Mouse (Mus musculus) hindbrain, embryonic 14.5 days (tissue): ENCODE results near the gene Ndufaf8. TPM values are rescaled to one million over a fixed set of nuclear protein-coding genes. Genes with fewer than 3 reads are reported as not detected.

Experiments
- ATAC-seq: fragments of 200-750 bp; cut with Nextera tagmentation; 2 replicates; pipeline ENCODE4 v1.8.0; 2017; ENCODE audit warnings: moderate number of reproducible peaks, mild to moderate bottlenecking, moderate TSS enrichment, moderate library complexity; ENCODE audit not compliant: low FRiP score
- DNase-seq: peaks from one replicate; pipeline ENCODE4 v3.0.0-alpha.2; 2015; ENCODE audit warnings: low spot score
- H3K27ac ChIP-seq: fragments of 300-500 bp; sonication (generic); 2 replicates; pipeline ENCODE4 v1.5.1; 2014; ENCODE audit warnings: mild to moderate bottlenecking, moderate library complexity
- H3K27me3 ChIP-seq: fragments of 300-500 bp; sonication (generic); 2 replicates; pipeline ENCODE4 v1.6.1; 2014; ENCODE audit warnings: mild to moderate bottlenecking, low read length, mixed read lengths; ENCODE audit not compliant: control insufficient read depth, insufficient read depth
- H3K36me3 ChIP-seq: fragments of 300-500 bp; sonication (generic); replicated peaks from 2 replicates; pipeline ENCODE4 v1.6.1; 2014; ENCODE audit not compliant: control insufficient read depth, insufficient read depth
- H3K4me1 ChIP-seq: fragments of 300-500 bp; sonication (generic); replicated peaks from 2 replicates; pipeline ENCODE4 v1.6.1; 2014; ENCODE audit warnings: antibody characterized with exemption, low read length, mixed read lengths; ENCODE audit not compliant: control insufficient read depth, insufficient read depth
- H3K4me2 ChIP-seq: fragments of 300-500 bp; sonication (generic); replicated peaks from 2 replicates; pipeline ENCODE4 v1.6.1; 2014; ENCODE audit warnings: mild to moderate bottlenecking, moderate library complexity
- H3K4me3 ChIP-seq: fragments of 300-500 bp; sonication (generic); replicated peaks from 2 replicates; pipeline ENCODE4 v1.5.1; 2014; ENCODE audit warnings: mild to moderate bottlenecking, low read length
- H3K9ac ChIP-seq: fragments of 300-500 bp; sonication (generic); 2 replicates; pipeline ENCODE4 v1.6.1; 2014
- H3K9me3 ChIP-seq: fragments of 300-500 bp; sonication (generic); 2 replicates; pipeline ENCODE4 v1.6.1; 2016; ENCODE audit warnings: low read length; ENCODE audit not compliant: control insufficient read depth
- WGBS: fragments of 180-500 bp; shearing (Covaris S2); extraction: QIAGEN DNeasy Blood & Tissue Kit; methylation state at CpG from one replicate; pipeline ENCODE4 v1.1.7; 2014; 5-methylcytosine and 5-hydroxymethylcytosine counted together
- polyA plus RNA-seq: library from polyadenylated mRNA; unstranded; fragments of >200 nt; fragmentation: Nextera tagmentation; extraction: Ambion mirVana; gene quantifications from 2 replicates; pipeline ENCODE4 v1.2.1, GENCODE M21; 2014

Ndufaf8 gene
- 47.5 and 62.8 TPM in 2 replicates for polyA plus RNA-seq

GRCm38 (mm10) chr11:120098588-120099511 is at the start of gene Ndufaf8, which contains the start of gene Tepsin:
Gene Ndufaf8, plus strand, starts transcription at chr11:120098928.
Gene Tepsin, minus strand, starts transcription at chr11:120098731.
- Histone ChIP-seq H3K4me3 (peak within 1 kb of the TSS; percentile 67), H3K9ac (peak within 1 kb of the TSS; percentile 92), H3K27ac (peak within 1 kb of the TSS; percentile 91), H3K9me3 (no peaks in the 10 kb centered on the region), H3K27me3 (no peaks in the 10 kb centered on the region), H3K4me2 (peak within 1 kb of the TSS; percentile 81), H3K36me3 (peaks cover 34% of the 10 kb centered on the region), H3K4me1 (peaks cover 14% of the 10 kb centered on the region)
- peak; percentile 96 for DNase-seq
- peak; percentile 97 for ATAC-seq
- under 1% methylated on average over 77 of the region's 77 CpGs for WGBS

GRCm38 (mm10) chr11:120049067-120049466 is 49.7 kb upstream of the Ndufaf8 start:
- peak overlapping the region; percentile 95; the same call in 1 of the 2 replicates for H3K4me2 ChIP-seq
- no peaks in the 10 kb centered on the region for H3K9me3 ChIP-seq
- H3K27ac ChIP-seq: no peak overlapping the region
- DNase-seq: no peak
- no peaks in the 10 kb centered on the region; the same call in 1 of the 2 replicates for H3K27me3 ChIP-seq
- no peak overlapping the region for H3K4me3 ChIP-seq
- H3K9ac ChIP-seq: no peak overlapping the region
- no peak for ATAC-seq
- WGBS: 86% methylated on average over 8 of the region's 8 CpGs
- H3K36me3 ChIP-seq: no peaks in the 10 kb centered on the region
- peaks cover 40% of the 10 kb centered on the region for H3K4me1 ChIP-seq

- no peak overlapping the region for H3K9ac ChIP-seq
- no peak for DNase-seq
- ATAC-seq: no peak
- H3K4me1 ChIP-seq: peaks cover 26% of the 10 kb centered on the region
- no peaks in the 10 kb centered on the region; the same call in 1 of the 2 replicates for H3K27me3 ChIP-seq
- H3K27ac ChIP-seq: 0 out of 2 replicates have a peak overlapping the region, but pooled peaks have one; percentile 40
- H3K9me3 ChIP-seq: no peaks in the 10 kb centered on the region
- H3K4me3 ChIP-seq: no peak overlapping the region
- 27% methylated on average over 14 of the region's 14 CpGs for WGBS
- H3K4me2 ChIP-seq: no peak overlapping the region
- no peaks in the 10 kb centered on the region for H3K36me3 ChIP-seq
Measured at GRCm38 (mm10) chr11:120051124-120051811, 47.5 kb upstream of the Ndufaf8 start.

- H3K4me3 ChIP-seq: no peak overlapping the region
- no peak overlapping the region for H3K9ac ChIP-seq
- no peaks in the 10 kb centered on the region; the same call in 1 of the 2 replicates for H3K27me3 ChIP-seq
- peaks cover 26% of the 10 kb centered on the region for H3K4me1 ChIP-seq
- WGBS: 75% methylated on average over 9 of the region's 9 CpGs
- H3K36me3 ChIP-seq: no peaks in the 10 kb centered on the region
- H3K9me3 ChIP-seq: no peaks in the 10 kb centered on the region
- H3K27ac ChIP-seq: no peak overlapping the region
- H3K4me2 ChIP-seq: no peak overlapping the region
- ATAC-seq (no peak), DNase-seq (no peak)
Measured at GRCm38 (mm10) chr11:120052274-120052673, 46.5 kb upstream of the Ndufaf8 start.

- Histone ChIP-seq H3K4me2 (no peak overlapping the region), H3K9me3 (no peaks in the 10 kb centered on the region), H3K4me1 (peaks cover 14% of the 10 kb centered on the region), H3K9ac (no peak overlapping the region), H3K4me3 (no peak overlapping the region), H3K27ac (no peak overlapping the region), H3K36me3 (no peaks in the 10 kb centered on the region), H3K27me3 (no peaks in the 10 kb centered on the region; the same call in 1 of the 2 replicates)
- ATAC-seq (no peak), DNase-seq (no peak)
- 91% methylated on average over 4 of the region's 4 CpGs for WGBS
Measured at GRCm38 (mm10) chr11:120053846-120054245, 44.9 kb upstream of the Ndufaf8 start.

GRCm38 (mm10) chr11:120055953-120056732 is 42.6 kb upstream of the Ndufaf8 start:
- Histone ChIP-seq H3K27me3 (no peaks in the 10 kb centered on the region), H3K9ac (no peak overlapping the region), H3K4me2 (no peak overlapping the region), H3K36me3 (no peaks in the 10 kb centered on the region), H3K4me3 (no peak overlapping the region), H3K9me3 (no peaks in the 10 kb centered on the region), H3K4me1 (peaks cover 7% of the 10 kb centered on the region; the same call in 1 of the 2 replicates), H3K27ac (no peak overlapping the region)
- no peak for DNase-seq
- no peak for ATAC-seq
- 82% methylated on average over 12 of the region's 12 CpGs for WGBS

- no peak overlapping the region for H3K4me3 ChIP-seq
- H3K4me1 ChIP-seq: no peaks in the 10 kb centered on the region
- H3K9me3 ChIP-seq: no peaks in the 10 kb centered on the region
- ATAC-seq: no peak
- H3K27ac ChIP-seq: no peak overlapping the region
- no peak for DNase-seq
- WGBS: 85% methylated on average over 8 of the region's 8 CpGs
- no peak overlapping the region for H3K9ac ChIP-seq
- H3K27me3 ChIP-seq: no peaks in the 10 kb centered on the region
- H3K36me3 ChIP-seq: peaks cover 28% of the 10 kb centered on the region
- H3K4me2 ChIP-seq: no peak overlapping the region
Measured at GRCm38 (mm10) chr11:120060634-120061033, 38.1 kb upstream of the Ndufaf8 start.

- H3K27ac ChIP-seq: no peak overlapping the region
- ATAC-seq: no peak
- H3K9me3 ChIP-seq: no peaks in the 10 kb centered on the region
- H3K27me3 ChIP-seq: no peaks in the 10 kb centered on the region
- no peaks in the 10 kb centered on the region for H3K4me1 ChIP-seq
- peaks cover 53% of the 10 kb centered on the region for H3K36me3 ChIP-seq
- H3K4me2 ChIP-seq: no peak overlapping the region
- no peak for DNase-seq
- no peak overlapping the region for H3K4me3 ChIP-seq
- 80% methylated on average over 5 of the region's 5 CpGs for WGBS
- H3K9ac ChIP-seq: no peak overlapping the region
Measured at GRCm38 (mm10) chr11:120063326-120063725, 35.4 kb upstream of the Ndufaf8 start.
